Mouse (Mus musculus): Measurements from ENCODE around the gene Shisa9. TPM values are rescaled to one million over a fixed set of nuclear protein-coding genes. Genes with fewer than 3 reads are reported as not detected.

Shisa9 gene
- polyA plus RNA-seq, 1 experiment from 2014 or later: 0.59 TPM

- H3K4me3 ChIP-seq: no peak overlapping the region
- no peak for ATAC-seq (ENCODE audit: insufficient number of reproducible peaks, low FRiP score)
- no peaks in the 10 kb centered on the region for H3K9me3 ChIP-seq (replicated peaks)
- WGBS: 62% methylated on average over 3 of the region's 3 CpGs
- no peak overlapping the region for H3K27ac ChIP-seq (ENCODE audit: poor library complexity, severe bottlenecking)
- H3K4me2 ChIP-seq: no peak overlapping the region
- no peaks in the 10 kb centered on the region for H3K36me3 ChIP-seq
- no peak overlapping the region for H3K9ac ChIP-seq
- no peaks in the 10 kb centered on the region for H3K27me3 ChIP-seq (replicated peaks)
- no peaks in the 10 kb centered on the region for H3K4me1 ChIP-seq (replicated peaks)
Measured at GRCm38 (mm10) chr16:12307318-12307965, 323.5 kb downstream of the Shisa9 start.

- no peak for ATAC-seq (ENCODE audit: insufficient number of reproducible peaks, low FRiP score)
- Histone ChIP-seq H3K9me3 (replicated peaks) (no peaks in the 10 kb centered on the region), H3K27ac (ENCODE audit: poor library complexity, severe bottlenecking) (no peak overlapping the region), H3K4me2 (no peak overlapping the region), H3K4me1 (replicated peaks) (no peaks in the 10 kb centered on the region), H3K9ac (no peak overlapping the region), H3K4me3 (no peak overlapping the region), H3K27me3 (replicated peaks) (no peaks in the 10 kb centered on the region), H3K36me3 (no peaks in the 10 kb centered on the region)
Measured at GRCm38 (mm10) chr16:12309826-12310225, 325.9 kb downstream of the Shisa9 start.

GRCm38 (mm10) chr16:12315627-12316026 lies 331.7 kb downstream of the Shisa9 start:
- Histone ChIP-seq H3K4me1 (replicated peaks) (no peaks in the 10 kb centered on the region), H3K9ac (no peak overlapping the region), H3K4me3 (no peak overlapping the region), H3K4me2 (no peak overlapping the region), H3K27ac (ENCODE audit: poor library complexity, severe bottlenecking) (no peak overlapping the region), H3K27me3 (replicated peaks) (no peaks in the 10 kb centered on the region), H3K36me3 (no peaks in the 10 kb centered on the region), H3K9me3 (replicated peaks) (0 out of 2 replicates have a peak, but pooled peaks cover 2% of the 10 kb centered on the region)
- no peak for ATAC-seq (ENCODE audit: insufficient number of reproducible peaks, low FRiP score)

Other genes with a start within 250 kb of the Shisa9 start
- 30.6 and 36.3 TPM in 2 replicates for gene Cpped1, start 74.7 kb upstream of the Shisa9 start, polyA plus RNA-seq (2016; fragmentation: Nextera tagmentation; extraction: Ambion mirVana)